Mouse (Mus musculus) liver, postnatal 0 days (tissue): ENCODE measurements around the gene Smyd2.

Source experiments
- CTCF ChIP-seq: sonication (generic); IDR thresholded peaks from 2 replicates; pipeline ENCODE4 v1.5.1; 2016; ENCODE audit warnings: antibody characterized with exemption, low read depth
- EP300 ChIP-seq: IDR thresholded peaks from 2 replicates; pipeline ENCODE4 v1.6.1; 2016; ENCODE audit warnings: antibody characterized with exemption, low read depth, mild to moderate bottlenecking

- TF ChIP-seq EP300 (no peak), CTCF (no peak)
Measured at GRCm38 (mm10) chr1:189858377-189858776, 63.8 kb downstream of the Smyd2 start.
